Comparison of ENCODE assay signal across 7 mouse cellular contexts in the genomic region with DNA sequence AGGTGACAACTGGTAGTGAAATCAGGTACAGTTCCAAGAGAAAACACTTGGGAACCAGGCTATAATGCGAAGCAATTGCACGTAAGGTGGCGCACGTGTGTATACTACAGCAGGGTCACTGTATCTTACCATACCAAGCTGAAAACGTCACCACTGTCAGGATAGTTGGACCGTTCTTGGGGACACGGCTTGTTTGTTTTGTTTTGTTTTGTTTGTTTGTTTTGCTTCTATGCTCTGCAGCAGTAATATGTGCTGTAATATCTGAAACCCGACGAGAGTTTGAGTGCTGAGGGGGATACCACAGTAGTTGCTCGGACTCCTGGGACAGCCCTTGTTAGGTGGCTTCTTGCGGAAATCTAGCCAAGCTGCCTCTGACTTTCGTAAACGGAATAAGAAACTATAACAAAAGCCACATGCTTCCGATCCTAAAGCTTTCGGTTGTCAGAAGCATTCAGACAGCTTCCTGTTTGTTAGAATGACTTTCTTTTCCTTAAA. TPM values are rescaled to one million over a fixed set of nuclear protein-coding genes. Genes with fewer than 3 reads are reported as not detected.
DNase-seq lines count a peak whose midpoint lies in the region; ATAC-seq and TF ChIP-seq lines count a peak whose summit lies in the region.

No protein-coding gene starts in this region.

- H3K27me3 ChIP-seq in C2C12 (ENCODE audit: control insufficient read depth, insufficient read depth, insufficient read length): peaks cover under 1% of the 10 kb centered on the region
- no peaks in the 10 kb centered on the region for H3K27me3 ChIP-seq in forebrain, embryonic 11.5 days (ENCODE audit: control insufficient read depth, insufficient read depth, low read length)
- H3K27me3 ChIP-seq in hindbrain, embryonic 15.5 days: no peaks in the 10 kb centered on the region
- peaks cover 2% of the 10 kb centered on the region for H3K27me3 ChIP-seq in liver, embryonic 15.5 days
- H3K27me3 ChIP-seq in neural tube, embryonic 13.5 days: no peaks in the 10 kb centered on the region

- H3K79me2 ChIP-seq in C2C12 (ENCODE audit: control insufficient read depth, insufficient read depth): peaks cover 20% of the 10 kb centered on the region

- H3K4me1 ChIP-seq in ES-E14 (ENCODE audit: control insufficient read depth in 2 of 2, insufficient read depth in 2 of 2, low read length in 2 of 2, poor library complexity in 1 of 2): no peaks in the 10 kb centered on the region
- peaks cover 4% of the 10 kb centered on the region; the same call in 1 of the 2 replicates for H3K4me1 ChIP-seq in forebrain, embryonic 11.5 days (replicated peaks; ENCODE audit: control insufficient read depth, insufficient read depth, low read length)
- H3K4me1 ChIP-seq in hindbrain, embryonic 15.5 days (replicated peaks): peaks cover 22% of the 10 kb centered on the region
- H3K4me1 ChIP-seq in liver, embryonic 15.5 days (replicated peaks): peaks cover 54% of the 10 kb centered on the region
- peaks cover 20% of the 10 kb centered on the region for H3K4me1 ChIP-seq in neural tube, embryonic 13.5 days (replicated peaks)

- DNase-seq in ES-E14 (ENCODE audit: low read depth, low spot score): no peak
- DNase-seq in forebrain, embryonic 11.5 days (ENCODE audit: low spot score): peak; percentile 56
- DNase-seq in ovary, adult 18-20 months (ENCODE audit: low spot score): no peak

- peak overlapping the region; percentile 51 for H3ac ChIP-seq in C2C12 (ENCODE audit: control insufficient read depth, insufficient read length, low read depth)

- WGBS in forebrain, embryonic 11.5 days: 14% methylated on average over 15 of the region's 15 CpGs
- 15% methylated on average over 15 of the region's 15 CpGs for WGBS in hindbrain, embryonic 15.5 days
- WGBS in liver, embryonic 15.5 days (ENCODE audit: insufficient replicate concordance): under 1% methylated on average over 15 of the region's 15 CpGs
- 13% methylated on average over 15 of the region's 15 CpGs for WGBS in neural tube, embryonic 13.5 days

- ATAC-seq in forebrain, embryonic 11.5 days (replicated peaks; ENCODE audit: low FRiP score): peak; percentile 62
- peak; percentile 73 for ATAC-seq in hindbrain, embryonic 15.5 days (ENCODE audit: low FRiP score, low read depth)
- peak; percentile 66 for ATAC-seq in liver, embryonic 15.5 days (ENCODE audit: insufficient read depth)
- peak; percentile 76 for ATAC-seq in neural tube, embryonic 13.5 days (ENCODE audit: low read depth)

- peaks cover 16% of the 10 kb centered on the region for H3K36me3 ChIP-seq in C2C12 (ENCODE audit: control insufficient read depth, insufficient read depth)
- H3K36me3 ChIP-seq in ES-E14 (ENCODE audit: control insufficient read depth, insufficient read depth, low read length, poor library complexity, severe bottlenecking): no peaks in the 10 kb centered on the region; the same call in 1 of the 2 replicates
- H3K36me3 ChIP-seq in forebrain, embryonic 11.5 days (ENCODE audit: control insufficient read depth, insufficient read depth, low read length): no peaks in the 10 kb centered on the region; the same call in 1 of the 2 replicates
- peaks cover 21% of the 10 kb centered on the region for H3K36me3 ChIP-seq in hindbrain, embryonic 15.5 days
- H3K36me3 ChIP-seq in liver, embryonic 15.5 days (replicated peaks): peaks cover 24% of the 10 kb centered on the region
- peaks cover 25% of the 10 kb centered on the region for H3K36me3 ChIP-seq in neural tube, embryonic 13.5 days

- in situ Hi-C loops in ES-E14 (cut with MboI; ENCODE audit: low sequenced_read_pairs in 2 of 2, unreplicated experiment in 2 of 2): no loop called here

- H3K79me3 ChIP-seq in C2C12 (ENCODE audit: low read depth): peaks cover 12% of the 10 kb centered on the region

- peak overlapping the region; percentile 75 for H3K4me2 ChIP-seq in forebrain, embryonic 11.5 days (ENCODE audit: low read depth, low read length, severe bottlenecking)
- peak overlapping the region; percentile 80 for H3K4me2 ChIP-seq in hindbrain, embryonic 15.5 days
- H3K4me2 ChIP-seq in liver, embryonic 15.5 days: peak overlapping the region; percentile 90
- peak overlapping the region; percentile 80 for H3K4me2 ChIP-seq in neural tube, embryonic 13.5 days

- H3K9me3 ChIP-seq in ES-E14 (ENCODE audit: control insufficient read depth, insufficient read depth, low read depth, low read length): no peaks in the 10 kb centered on the region
- no peaks in the 10 kb centered on the region for H3K9me3 ChIP-seq in forebrain, embryonic 11.5 days (ENCODE audit: control insufficient read depth, low read length)
- H3K9me3 ChIP-seq in hindbrain, embryonic 15.5 days: no peaks in the 10 kb centered on the region
- H3K9me3 ChIP-seq in liver, embryonic 15.5 days (replicated peaks): no peaks in the 10 kb centered on the region
- no peaks in the 10 kb centered on the region for H3K9me3 ChIP-seq in neural tube, embryonic 13.5 days

- H3K9ac ChIP-seq in ES-E14 (ENCODE audit: insufficient read depth, low read depth, low read length, poor library complexity, severe bottlenecking): 0 out of 2 replicates have a peak overlapping the region, but pooled peaks have one; percentile 22
- peak overlapping the region; percentile 52 for H3K9ac ChIP-seq in forebrain, embryonic 11.5 days (ENCODE audit: low read length)
- H3K9ac ChIP-seq in hindbrain, embryonic 15.5 days: peak overlapping the region; percentile 5
- peak overlapping the region; percentile 87 for H3K9ac ChIP-seq in liver, embryonic 15.5 days
- H3K9ac ChIP-seq in neural tube, embryonic 13.5 days: peak overlapping the region; percentile 87

- peak overlapping the region; percentile 75 for H3K4me3 ChIP-seq in C2C12 (ENCODE audit: insufficient read depth, poor library complexity, severe bottlenecking)
- H3K4me3 ChIP-seq in ES-E14 (ENCODE audit: insufficient read depth in 1 of 2, low read depth in 1 of 2, low read length in 2 of 2, poor library complexity in 1 of 2, severe bottlenecking in 1 of 2): peak overlapping the region; percentile 22 to 85
- H3K4me3 ChIP-seq in forebrain, embryonic 11.5 days (ENCODE audit: low read depth, low read length): peak overlapping the region; percentile 86
- peak overlapping the region; percentile 67 for H3K4me3 ChIP-seq in hindbrain, embryonic 15.5 days
- peak overlapping the region; percentile 90 for H3K4me3 ChIP-seq in liver, embryonic 15.5 days (replicated peaks)
- peak overlapping the region; percentile 86 for H3K4me3 ChIP-seq in neural tube, embryonic 13.5 days

- no peak overlapping the region for H3K27ac ChIP-seq in ES-E14 (ENCODE audit: insufficient read depth, low read depth, low read length, poor library complexity, severe bottlenecking)
- peak overlapping the region; percentile 88 for H3K27ac ChIP-seq in forebrain, embryonic 11.5 days (ENCODE audit: low read depth, low read length)
- peak overlapping the region; percentile 93 for H3K27ac ChIP-seq in hindbrain, embryonic 15.5 days (replicated peaks)
- peak overlapping the region; percentile 95 for H3K27ac ChIP-seq in liver, embryonic 15.5 days (replicated peaks)
- peak overlapping the region; percentile 96 for H3K27ac ChIP-seq in neural tube, embryonic 13.5 days (replicated peaks)

- peak; percentile 18 for TF ChIP-seq CTCF in C2C12 (IDR thresholded peaks at IDR 0.05; ENCODE audit: control insufficient read depth, insufficient read depth, insufficient read length)

TF ChIP-seq in C2C12, 6 proteins besides CTCF, POLR2A, EP300 and RAD21 (continues in another document):
- TF ChIP-seq MAX (IDR thresholded peaks at IDR 0.05): no peak

RNA-seq across cellular contexts. Expression of a gene that starts 0.6 kb away (rescaled TPM):
- polyA plus RNA-seq in C2C12 (2012; fragmentation: generic; extraction: Trizol): 13.0 TPM
- total RNA-seq in ES-E14 (2012; rRNA removed): 21.1 and 21.8 TPM in 2 replicates
- polyA plus RNA-seq in forebrain, embryonic 11.5 days (2014; fragmentation: Nextera tagmentation; extraction: Ambion mirVana): 49.4 and 53.3 TPM in 2 replicates
- polyA plus RNA-seq in hindbrain, embryonic 15.5 days (2015; fragmentation: Nextera tagmentation; extraction: Ambion mirVana): 51.1 and 54.0 TPM in 2 replicates
- polyA plus RNA-seq in liver, embryonic 15.5 days (2015; fragmentation: Nextera tagmentation; extraction: Ambion mirVana): 15.1 and 16.2 TPM in 2 replicates
- 57.2 and 58.4 TPM in 2 replicates for polyA plus RNA-seq in neural tube, embryonic 13.5 days (2015; fragmentation: Nextera tagmentation; extraction: Ambion mirVana)

RNA-seq across cellular contexts. Expression of a gene that starts 8.7 kb away (rescaled TPM):
- polyA plus RNA-seq in C2C12 (2012; fragmentation: generic; extraction: Trizol): 12.3 TPM
- total RNA-seq in ES-E14 (2012; rRNA removed): 12.5 and 17.3 TPM in 2 replicates
- 55.3 and 63.1 TPM in 2 replicates for polyA plus RNA-seq in forebrain, embryonic 11.5 days (2014; fragmentation: Nextera tagmentation; extraction: Ambion mirVana)
- polyA plus RNA-seq in hindbrain, embryonic 15.5 days (2015; fragmentation: Nextera tagmentation; extraction: Ambion mirVana): 46.2 and 52.8 TPM in 2 replicates
- 9.5 and 10.4 TPM in 2 replicates for polyA plus RNA-seq in liver, embryonic 15.5 days (2015; fragmentation: Nextera tagmentation; extraction: Ambion mirVana)
- polyA plus RNA-seq in neural tube, embryonic 13.5 days (2015; fragmentation: Nextera tagmentation; extraction: Ambion mirVana): 71.4 and 76.0 TPM in 2 replicates

RNA-seq across cellular contexts. Expression of a gene that starts 26.5 kb away (rescaled TPM):
- 0.01 TPM for polyA plus RNA-seq in C2C12 (2012; fragmentation: generic; extraction: Trizol)
- 0.27 and 0.37 TPM in 2 replicates for total RNA-seq in ES-E14 (2012; rRNA removed)
- 2.2 and 2.8 TPM in 2 replicates for polyA plus RNA-seq in forebrain, embryonic 11.5 days (2014; fragmentation: Nextera tagmentation; extraction: Ambion mirVana)
- polyA plus RNA-seq in hindbrain, embryonic 15.5 days (2015; fragmentation: Nextera tagmentation; extraction: Ambion mirVana): 15.1 and 18.9 TPM in 2 replicates
- polyA plus RNA-seq in liver, embryonic 15.5 days (2015; fragmentation: Nextera tagmentation; extraction: Ambion mirVana): 0.26 and 0.71 TPM in 2 replicates
- polyA plus RNA-seq in neural tube, embryonic 13.5 days (2015; fragmentation: Nextera tagmentation; extraction: Ambion mirVana): 6.9 and 10.6 TPM in 2 replicates

RNA-seq across cellular contexts. Expression of a gene that starts 28.3 kb away (rescaled TPM):
- polyA plus RNA-seq in C2C12 (2012; fragmentation: generic; extraction: Trizol): 3.4 TPM
- total RNA-seq in ES-E14 (2012; rRNA removed): 14.5 and 15.9 TPM in 2 replicates
- polyA plus RNA-seq in forebrain, embryonic 11.5 days (2014; fragmentation: Nextera tagmentation; extraction: Ambion mirVana): 30.1 and 32.2 TPM in 2 replicates
- 103 and 105 TPM in 2 replicates for polyA plus RNA-seq in hindbrain, embryonic 15.5 days (2015; fragmentation: Nextera tagmentation; extraction: Ambion mirVana)
- 1.1 and 1.8 TPM in 2 replicates for polyA plus RNA-seq in liver, embryonic 15.5 days (2015; fragmentation: Nextera tagmentation; extraction: Ambion mirVana)
- 78.2 and 85.0 TPM in 2 replicates for polyA plus RNA-seq in neural tube, embryonic 13.5 days (2015; fragmentation: Nextera tagmentation; extraction: Ambion mirVana)

RNA-seq across cellular contexts. Expression of a gene that starts 28.9 kb away (rescaled TPM):
- not detected for polyA plus RNA-seq in C2C12 (2012; fragmentation: generic; extraction: Trizol)
- total RNA-seq in ES-E14 (2012; rRNA removed): 0.63 TPM in 1 of 2 replicates, not detected in the other
- 0.63 and 0.68 TPM in 2 replicates for polyA plus RNA-seq in forebrain, embryonic 11.5 days (2014; fragmentation: Nextera tagmentation; extraction: Ambion mirVana)
- polyA plus RNA-seq in hindbrain, embryonic 15.5 days (2015; fragmentation: Nextera tagmentation; extraction: Ambion mirVana): 2.4 and 2.5 TPM in 2 replicates
- not detected in 2 replicates for polyA plus RNA-seq in liver, embryonic 15.5 days (2015; fragmentation: Nextera tagmentation; extraction: Ambion mirVana)
- 0.42 TPM in 1 of 2 replicates, not detected in the other for polyA plus RNA-seq in neural tube, embryonic 13.5 days (2015; fragmentation: Nextera tagmentation; extraction: Ambion mirVana)

Comparison
In these comparisons a context has a peak if more than half of its experiments do, and no peak if none do; other contexts are left out.
1. H3K9ac ChIP-seq: peak in every context shown above with its lines; median percentile 87 in liver, embryonic 15.5 days; 87 in neural tube, embryonic 13.5 days; 52 in forebrain, embryonic 11.5 days; 22 in ES-E14; 5 in hindbrain, embryonic 15.5 days.